Mouse (Mus musculus) cerebellum, adult 18-20 months (tissue): ENCODE measurements around the gene Cntln.

Experiments used
- DNase-seq, 2 experiments: peaks; one replicate each; pipeline ENCODE4 v3.0.0; 2021

The Cntln gene

GRCm38 (mm10) chr4:85059598-85059997 is 175.5 kb downstream of the Cntln start:
- DNase-seq = no peak

- DNase-seq = no peak
These were observed 177.6 kb downstream of the Cntln start for GRCm38 (mm10) chr4:85061676-85062075.

- no peak for DNase-seq
These were observed 211.9 kb downstream of the Cntln start for GRCm38 (mm10) chr4:85096033-85096432.

- DNase-seq = peak; percentile 37 to 65
These were observed 212.6 kb downstream of the Cntln start for GRCm38 (mm10) chr4:85096682-85097081.

- DNase-seq = no peak
These were observed 218.1 kb downstream of the Cntln start for GRCm38 (mm10) chr4:85102168-85102567.

GRCm38 (mm10) chr4:85106416-85106815 is 222.3 kb downstream of the Cntln start:
- no peak for DNase-seq

- no peak for DNase-seq
These were observed 222.9 kb downstream of the Cntln start for GRCm38 (mm10) chr4:85106961-85107360.

GRCm38 (mm10) chr4:85120271-85120670 is 236.2 kb downstream of the Cntln start:
- DNase-seq = no peak

- DNase-seq = no peak
These were observed 265.6 kb downstream of the Cntln start for GRCm38 (mm10) chr4:85149726-85150125.

GRCm38 (mm10) chr4:85151881-85152280 is 267.8 kb downstream of the Cntln start:
- no peak for DNase-seq

- peak in 1 of 2 experiments; percentile 12 for DNase-seq
These were observed 270.3 kb downstream of the Cntln start for GRCm38 (mm10) chr4:85154361-85154760.

GRCm38 (mm10) chr4:85161156-85161555 is 277.0 kb downstream of the Cntln start:
- DNase-seq = no peak

- DNase-seq = peak; percentile 75 to 78
These were observed 278.6 kb downstream of the Cntln start for GRCm38 (mm10) chr4:85162468-85163312.

- DNase-seq = peak; percentile 87 to 89
These were observed 279.2 kb downstream of the Cntln start for GRCm38 (mm10) chr4:85163313-85163615.

GRCm38 (mm10) chr4:85168001-85168400 is 283.9 kb downstream of the Cntln start:
- peak; percentile 80 to 81 for DNase-seq

GRCm38 (mm10) chr4:85175466-85175865 is 291.4 kb downstream of the Cntln start:
- DNase-seq = no peak

GRCm38 (mm10) chr4:85178394-85179051 is 294.4 kb downstream of the Cntln start:
- DNase-seq = no peak
